Mouse (Mus musculus): ENCODE data around the gene Fgf22.
A peak's percentile ranks its signal among the peaks of the same experiment; 100 is the strongest.

Fgf22 gene

GRCm38 (mm10) chr10:79765228-79765745, 10.4 kb downstream of the Fgf22 start:
- ATAC-seq (ENCODE audit: insufficient number of reproducible peaks, low FRiP score, low TSS enrichment), result no peak

GRCm38 (mm10) chr10:79766001-79766507, 11.2 kb downstream of the Fgf22 start:
- ATAC-seq (ENCODE audit: insufficient number of reproducible peaks, low FRiP score, low TSS enrichment), result no peak

- ATAC-seq (ENCODE audit: insufficient number of reproducible peaks, low FRiP score, low TSS enrichment), result peak; percentile 81
These were observed 11.8 kb downstream of the Fgf22 start, which contains the start of gene Rnf126 for GRCm38 (mm10) chr10:79766508-79767325. Rnf126 (minus strand) TSS chr10:79766952.

GRCm38 (mm10) chr10:79767372-79768244, 12.7 kb downstream of the Fgf22 start:
- ATAC-seq (ENCODE audit: insufficient number of reproducible peaks, low FRiP score, low TSS enrichment), result peak; percentile 66

GRCm38 (mm10) chr10:79768400-79768799, 13.5 kb downstream of the Fgf22 start:
- ATAC-seq (ENCODE audit: insufficient number of reproducible peaks, low FRiP score, low TSS enrichment), result no peak

- no peak for ATAC-seq (ENCODE audit: insufficient number of reproducible peaks, low FRiP score, low TSS enrichment)
These were observed 14.5 kb downstream of the Fgf22 start for GRCm38 (mm10) chr10:79769329-79769728.

GRCm38 (mm10) chr10:79772320-79772719, 17.4 kb downstream of the Fgf22 start:
- ATAC-seq (ENCODE audit: insufficient number of reproducible peaks, low FRiP score, low TSS enrichment), result no peak

- no peak for ATAC-seq (ENCODE audit: insufficient number of reproducible peaks, low FRiP score, low TSS enrichment)
These were observed 18.3 kb downstream of the Fgf22 start for GRCm38 (mm10) chr10:79773208-79773607.

GRCm38 (mm10) chr10:79774486-79775279, 19.8 kb downstream of the Fgf22 start:
- ATAC-seq (ENCODE audit: insufficient number of reproducible peaks, low FRiP score, low TSS enrichment), result no peak

GRCm38 (mm10) chr10:79777103-79777531, 22.2 kb downstream of the Fgf22 start, which contains the start of gene Fstl3:
Fstl3 (plus strand) TSS chr10:79777272.
- ATAC-seq (ENCODE audit: insufficient number of reproducible peaks, low FRiP score, low TSS enrichment), result no peak

GRCm38 (mm10) chr10:79778006-79778405, 23.1 kb downstream of the Fgf22 start:
- no peak for ATAC-seq (ENCODE audit: insufficient number of reproducible peaks, low FRiP score, low TSS enrichment)

GRCm38 (mm10) chr10:79779193-79779592, 24.3 kb downstream of the Fgf22 start:
- ATAC-seq (ENCODE audit: insufficient number of reproducible peaks, low FRiP score, low TSS enrichment), result no peak

GRCm38 (mm10) chr10:79779784-79780663, 25.1 kb downstream of the Fgf22 start:
- ATAC-seq (ENCODE audit: insufficient number of reproducible peaks, low FRiP score, low TSS enrichment), result peak; percentile 77

GRCm38 (mm10) chr10:79780664-79781015, 25.8 kb downstream of the Fgf22 start:
- ATAC-seq (ENCODE audit: insufficient number of reproducible peaks, low FRiP score, low TSS enrichment), result no peak; the same call in 1 of the 2 replicates

GRCm38 (mm10) chr10:79781139-79781538, 26.3 kb downstream of the Fgf22 start:
- no peak for ATAC-seq (ENCODE audit: insufficient number of reproducible peaks, low FRiP score, low TSS enrichment)

GRCm38 (mm10) chr10:79781956-79782355, 27.1 kb downstream of the Fgf22 start:
- no peak for ATAC-seq (ENCODE audit: insufficient number of reproducible peaks, low FRiP score, low TSS enrichment)

GRCm38 (mm10) chr10:79783050-79783449, 28.2 kb downstream of the Fgf22 start:
- no peak for ATAC-seq (ENCODE audit: insufficient number of reproducible peaks, low FRiP score, low TSS enrichment)

GRCm38 (mm10) chr10:79783920-79784800, 29.3 kb downstream of the Fgf22 start:
- ATAC-seq (ENCODE audit: insufficient number of reproducible peaks, low FRiP score, low TSS enrichment), result no peak
